Mouse (Mus musculus) CH12.LX (cell line): ENCODE results near the gene Col6a1. TPM values are rescaled to one million over a fixed set of nuclear protein-coding genes. Genes with fewer than 3 reads are reported as not detected.

Experiments used
- DNase-seq: peaks from one replicate; pipeline ENCODE4 v3.0.0-alpha.2; 2013; ENCODE audit errors: extremely low read depth
- H3K27ac ChIP-seq: 2 replicates; pipeline ENCODE4 v1.5.1; 2012; ENCODE audit warnings: low read depth, mild to moderate bottlenecking, control low read depth, moderate library complexity; ENCODE audit not compliant: insufficient read depth
- H3K27me3 ChIP-seq: replicated peaks from 2 replicates; pipeline ENCODE3; 2012; ENCODE audit warnings: inconsistent platforms
- H3K36me3 ChIP-seq, 2 experiments: replicated peaks in 1 of 2; 2 replicates each; pipeline versions ENCODE3 to v1.6.1; 2012; ENCODE audit warnings: inconsistent platforms in 1 of 2, low read length in 1 of 2, mild to moderate bottlenecking in 1 of 2, mixed read lengths in 1 of 2, moderate library complexity in 1 of 2; ENCODE audit not compliant: control insufficient read depth in 1 of 2, insufficient read depth in 1 of 2
- H3K4me1 ChIP-seq, 2 experiments: 2 replicates each; pipeline ENCODE4 v1.6.1; 2012; ENCODE audit warnings: inconsistent platforms in 1 of 2, moderate library complexity in 1 of 2; ENCODE audit not compliant: insufficient read depth in 2 of 2, control insufficient read depth in 1 of 2
- H3K4me2 ChIP-seq: 2 replicates; pipeline ENCODE4 v1.6.1; 2012; ENCODE audit warnings: low read depth, mild to moderate bottlenecking, control low read depth; ENCODE audit not compliant: poor library complexity, insufficient read depth, severe bottlenecking
- H3K4me3 ChIP-seq, 3 experiments: fragments of 150-350 bp in 1 of 3; sonication (generic) in 1 of 3; replicated peaks in 1 of 3; 2 replicates each; pipeline versions ENCODE3 to v1.5.1; 2011 to 2012; ENCODE audit warnings: low read depth in 2 of 3, low read length in 2 of 3, mild to moderate bottlenecking in 2 of 3, moderate library complexity in 2 of 3, control low read depth in 1 of 3, improper control_type of control experiment in 1 of 3, inconsistent platforms in 1 of 3, mixed read lengths in 1 of 3; ENCODE audit not compliant: poor library complexity in 1 of 3
- H3K79me2 ChIP-seq: replicated peaks from 2 replicates; pipeline ENCODE4 v1.6.1; 2012; ENCODE audit warnings: mild to moderate bottlenecking, moderate library complexity; ENCODE audit not compliant: control insufficient read depth, poor library complexity, insufficient read depth, severe bottlenecking; ENCODE audit errors: extremely low read depth
- H3K9ac ChIP-seq: 2 replicates; pipeline ENCODE4 v1.6.1; 2012; ENCODE audit warnings: low read depth, mild to moderate bottlenecking, control low read depth, moderate library complexity; ENCODE audit not compliant: insufficient read depth
- H3K9me3 ChIP-seq: replicated peaks from 2 replicates; pipeline ENCODE3; 2012; ENCODE audit warnings: low read length, inconsistent platforms, mixed read lengths
- E2F4 ChIP-seq: IDR thresholded peaks from 2 replicates; pipeline ENCODE4 v1.6.1; 2011; ENCODE audit warnings: low read depth, low read length, improper control_type of control experiment; ENCODE audit not compliant: insufficient replicate concordance
- ETS1 ChIP-seq: conservative IDR thresholded peaks from 2 replicates; pipeline ENCODE4 v1.6.1; 2012; ENCODE audit warnings: low read depth, mild to moderate bottlenecking, inconsistent platforms, low read length, improper control_type of control experiment, moderate library complexity
- GABPA ChIP-seq: IDR thresholded peaks from 2 replicates; pipeline ENCODE4 v1.6.1; 2012; ENCODE audit warnings: low read depth, low read length, improper control_type of control experiment, inconsistent platforms; ENCODE audit not compliant: insufficient replicate concordance
- HCFC1 ChIP-seq: IDR thresholded peaks from 2 replicates; pipeline ENCODE4 v1.6.1; 2012; ENCODE audit warnings: low read depth, mild to moderate bottlenecking, inconsistent platforms, low read length, improper control_type of control experiment
- JUN ChIP-seq: IDR thresholded peaks from 2 replicates; pipeline ENCODE4 v1.6.1; 2011; ENCODE audit warnings: low read depth, mild to moderate bottlenecking, low read length, improper control_type of control experiment, moderate library complexity; ENCODE audit not compliant: insufficient read depth
- JUND ChIP-seq: conservative IDR thresholded peaks from 2 replicates; pipeline ENCODE4 v1.6.1; 2011; ENCODE audit warnings: low read depth, low read length, improper control_type of control experiment
- MAZ ChIP-seq: IDR thresholded peaks from 2 replicates; pipeline ENCODE4 v1.6.1; 2012; ENCODE audit warnings: low read depth, mild to moderate bottlenecking, inconsistent platforms, low read length, improper control_type of control experiment, moderate library complexity
- NELFE ChIP-seq: IDR thresholded peaks from 2 replicates; pipeline ENCODE4 v1.6.1; 2011; ENCODE audit warnings: low read depth, low read length, improper control_type of control experiment
- PAX5 ChIP-seq: IDR thresholded peaks from 2 replicates; pipeline ENCODE4 v1.6.1; 2012; ENCODE audit warnings: low read length, inconsistent platforms, mixed read lengths
- POLR2AphosphoS2 ChIP-seq: IDR thresholded peaks from 2 replicates; pipeline ENCODE4 v1.6.1; 2011; ENCODE audit warnings: low read depth, low read length, improper control_type of control experiment
- RCOR1 ChIP-seq: conservative IDR thresholded peaks from 2 replicates; pipeline ENCODE4 v1.6.1; 2012; ENCODE audit warnings: low read depth, mild to moderate bottlenecking, inconsistent platforms, low read length, improper control_type of control experiment
- USF1 ChIP-seq: IDR thresholded peaks from 2 replicates; pipeline ENCODE4 v1.6.1; 2014; ENCODE audit warnings: low read depth, mild to moderate bottlenecking, inconsistent platforms, low read length, improper control_type of control experiment
- ZC3H11A ChIP-seq: IDR thresholded peaks from 2 replicates; pipeline ENCODE4 v1.6.1; 2012; ENCODE audit warnings: low read depth, mild to moderate bottlenecking, inconsistent platforms, low read length, improper control_type of control experiment
- ZMIZ1 ChIP-seq: IDR thresholded peaks from 2 replicates; pipeline ENCODE4 v1.6.1; 2012; ENCODE audit warnings: low read depth, mild to moderate bottlenecking, inconsistent platforms, low read length, improper control_type of control experiment
- ZNF384 ChIP-seq: IDR thresholded peaks from 2 replicates; pipeline ENCODE4 v1.6.1; 2012; ENCODE audit warnings: low read depth, low read length, improper control_type of control experiment, inconsistent platforms
- dilution Hi-C: fragments of 300-500 bp; cut with MboI; formaldehyde crosslinking; loops from 2 replicates; pipeline ENCODE4 v1.14.3; 2020; ENCODE audit warnings: low sequenced_read_pairs; ENCODE audit not compliant: extremely low pct_unique_long_range_greater_than_20kb, extremely low pct_ligation_motif_present
- in situ Hi-C: fragments of 300-500 bp; cut with MboI; formaldehyde crosslinking; loops from 3 replicates; pipeline ENCODE4 v1.14.3; 2019; ENCODE audit warnings: low sequenced_read_pairs, low pct_ligation_motif_present, low pct_unique_long_range_greater_than_20kb, mixed read lengths
- polyA plus RNA-seq: library from polyadenylated mRNA; unstranded; fragments of >175 nt; gene quantifications from 2 replicates; pipeline ENCODE4 v1.2.1, GENCODE M21; 2012; ENCODE audit warnings: low read depth; ENCODE audit not compliant: insufficient read length
- total RNA-seq, 2 experiments: library from RNA; depleted of rRNA; stranded (reverse); fragments of 300-350 nt in 1 of 2; fragments of >200 nt in 1 of 2; gene quantifications; 2 replicates each; pipeline ENCODE4 v1.2.3; 2012 to 2014

Col6a1 gene
- total and polyA plus RNA-seq, 3 experiments, result 0.21 TPM; not detected in 2

GRCm38 (mm10) chr10:76725097-76725496 is 871 bp downstream of the Col6a1 start:
- Histone ChIP-seq H3K4me1 (0 out of 4 replicates have a peak, but pooled peaks cover 0 to 2% of the 10 kb centered on the region in 2 experiments), H3K9ac (no peak overlapping the region), H3K4me2 (no peak overlapping the region), H3K4me3 (no peak overlapping the region), H3K9me3 (no peaks in the 10 kb centered on the region), H3K79me2 (no peaks in the 10 kb centered on the region), H3K27ac (no peak overlapping the region), H3K27me3 (peaks cover 92% of the 10 kb centered on the region), H3K36me3 (no peaks in the 10 kb centered on the region)
- no peak for DNase-seq
- no peak for TF ChIP-seq MAZ
- TF ChIP-seq USF1, result no peak
- no peak for TF ChIP-seq JUND
- TF ChIP-seq RCOR1, result no peak
- TF ChIP-seq ZC3H11A, result no peak
- no peak for TF ChIP-seq ZNF384
- TF ChIP-seq ETS1, result no peak
- no peak for TF ChIP-seq HCFC1
- no peak for TF ChIP-seq E2F4
- no peak for TF ChIP-seq PAX5
- no peak for TF ChIP-seq ZMIZ1
- TF ChIP-seq GABPA, result no peak
- no peak for TF ChIP-seq POLR2AphosphoS2
- no peak for TF ChIP-seq JUN
- in situ Hi-C loops (no loop called here), dilution Hi-C loops (no loop called here)

DNA sequence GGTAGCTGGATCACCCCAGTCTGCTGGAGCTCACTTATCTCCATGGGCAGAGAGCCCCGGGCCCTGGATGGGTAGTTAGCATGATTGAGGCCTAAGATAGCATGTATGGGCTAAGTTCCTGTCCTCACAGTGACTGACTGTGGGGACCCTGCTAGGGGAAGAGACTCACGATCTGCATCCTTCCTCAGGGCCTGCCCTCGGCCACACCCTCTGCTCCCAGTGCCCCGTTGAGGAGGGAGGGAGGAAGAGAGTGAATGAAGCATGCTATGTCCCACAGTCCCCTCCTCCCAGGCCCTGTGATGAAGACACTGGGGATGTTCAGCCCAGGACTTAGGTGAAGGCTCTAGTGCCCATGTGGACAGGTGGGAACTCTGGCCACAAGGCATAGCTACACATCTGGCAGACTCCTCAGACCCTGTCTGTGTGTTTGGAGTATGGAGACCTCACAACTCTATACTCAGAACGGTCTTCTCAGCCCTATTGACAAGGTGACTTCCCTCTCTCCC is 1.7 kb downstream of the Col6a1 start:
- in situ Hi-C loops (no loop called here), dilution Hi-C loops (no loop called here)
- H3K27ac ChIP-seq, result no peak overlapping the region
- no peak for TF ChIP-seq NELFE
- H3K9me3 ChIP-seq, result no peaks in the 10 kb centered on the region
- no peaks in the 10 kb centered on the region for H3K36me3 ChIP-seq
- H3K4me1 ChIP-seq, result 0 out of 4 replicates have a peak, but pooled peaks cover 0 to 2% of the 10 kb centered on the region in 2 experiments
- DNase-seq, result no peak
- H3K79me2 ChIP-seq, result no peaks in the 10 kb centered on the region
- no peak overlapping the region for H3K4me3 ChIP-seq
- no peak overlapping the region for H3K4me2 ChIP-seq
- H3K27me3 ChIP-seq, result peaks cover 92% of the 10 kb centered on the region
- H3K9ac ChIP-seq, result no peak overlapping the region
